Mouse (Mus musculus): Measurements from ENCODE around the gene Rsu1.

GRCm38 (mm10) chr2:13091399-13092015, 179.7 kb downstream of the Rsu1 start:
- TF ChIP-seq POLR2A (IDR thresholded peaks at IDR 0.05; ENCODE audit: insufficient read length, low read depth) = no peak
- TF ChIP-seq MYOD1 (IDR thresholded peaks at IDR 0.05; ENCODE audit: control insufficient read depth in 1 of 3, insufficient read length in 2 of 3, low read depth in 2 of 3) = no peak
- no peak for TF ChIP-seq USF1 (IDR thresholded peaks at IDR 0.05; ENCODE audit: low read depth)
- no peak for TF ChIP-seq MYOG (IDR thresholded peaks at IDR 0.05; ENCODE audit: control insufficient read depth in 1 of 3, insufficient read depth in 1 of 3, insufficient read length in 2 of 3, low read depth in 2 of 3)
- no peak for TF ChIP-seq POLR2AphosphoS2 (IDR thresholded peaks at IDR 0.05; ENCODE audit: insufficient read length, low read depth)
- TF ChIP-seq MAX (IDR thresholded peaks at IDR 0.05; ENCODE audit: low read depth) = no peak
- TF ChIP-seq E2F4 (IDR thresholded peaks at IDR 0.05; ENCODE audit: insufficient read depth) = no peak
- TF ChIP-seq SRF (IDR thresholded peaks at IDR 0.05; ENCODE audit: control insufficient read depth, insufficient read length, low read depth) = no peak
- TF ChIP-seq TCF3 (IDR thresholded peaks at IDR 0.05; ENCODE audit: insufficient read length, low read depth) = no peak
- no peak for TF ChIP-seq TCF12 (IDR thresholded peaks at IDR 0.05; ENCODE audit: insufficient read depth, poor library complexity, severe bottlenecking)

Data from myocyte (in vitro differentiated cells).